Mouse (Mus musculus) midbrain, postnatal 0 days (tissue): Measurements from ENCODE around the gene Plekhb1. TPM values are rescaled to one million over a fixed set of nuclear protein-coding genes. Genes with fewer than 3 reads are reported as not detected.

Experiments used
- ATAC-seq: fragments of 200-750 bp; cut with Nextera tagmentation; 2 replicates; pipeline ENCODE4 v1.8.0; 2017; ENCODE audit warnings: moderate number of reproducible peaks, mild to moderate bottlenecking, moderate TSS enrichment, moderate library complexity; ENCODE audit not compliant: low FRiP score
- DNase-seq: peaks from one replicate; pipeline ENCODE4 v3.0.0-alpha.2; 2015; ENCODE audit warnings: low spot score
- H3K27ac ChIP-seq: fragments of 300-500 bp; sonication (generic); 2 replicates; pipeline ENCODE4 v1.5.1; 2014; ENCODE audit warnings: low read depth, mild to moderate bottlenecking, low read length, mixed read lengths
- H3K27me3 ChIP-seq: fragments of 300-500 bp; sonication (generic); 2 replicates; pipeline ENCODE4 v1.6.1; 2014; ENCODE audit warnings: low read length, control low read depth, mixed read lengths; ENCODE audit not compliant: insufficient read depth
- H3K36me3 ChIP-seq: fragments of 300-500 bp; sonication (generic); 2 replicates; pipeline ENCODE4 v1.6.1; 2014; ENCODE audit warnings: low read length, control low read depth, mixed read lengths; ENCODE audit not compliant: insufficient read depth
- H3K4me1 ChIP-seq: fragments of 300-500 bp; sonication (generic); 2 replicates; pipeline ENCODE4 v1.6.1; 2014; ENCODE audit warnings: mild to moderate bottlenecking, control low read depth, antibody characterized with exemption, low read length, mixed read lengths; ENCODE audit not compliant: insufficient read depth
- H3K4me2 ChIP-seq: fragments of 300-500 bp; sonication (generic); 2 replicates; pipeline ENCODE4 v1.6.1; 2014; ENCODE audit warnings: low read depth, mild to moderate bottlenecking, low read length, mixed read lengths; ENCODE audit not compliant: poor library complexity, severe bottlenecking
- H3K4me3 ChIP-seq: fragments of 300-500 bp; sonication (generic); 2 replicates; pipeline ENCODE4 v1.5.1; 2014; ENCODE audit warnings: low read depth, mild to moderate bottlenecking, low read length, moderate library complexity
- H3K9ac ChIP-seq: fragments of 300-500 bp; sonication (generic); replicated peaks from 2 replicates; pipeline ENCODE4 v1.6.1; 2014; ENCODE audit warnings: mild to moderate bottlenecking, low read length, moderate library complexity, mixed read lengths; ENCODE audit not compliant: poor library complexity, severe bottlenecking
- H3K9me3 ChIP-seq: fragments of 300-500 bp; sonication (generic); 2 replicates; pipeline ENCODE4 v1.6.1; 2016; ENCODE audit warnings: low read length, control low read depth
- CTCF ChIP-seq: IDR thresholded peaks from 2 replicates; pipeline ENCODE4 v1.5.1; 2016; ENCODE audit warnings: antibody characterized with exemption, mild to moderate bottlenecking
- WGBS: fragments of 180-500 bp; shearing (Covaris S2); extraction: QIAGEN DNeasy Blood & Tissue Kit; methylation state at CpG from one replicate; pipeline ENCODE4 v1.1.7; 2014; 5-methylcytosine and 5-hydroxymethylcytosine counted together
- polyA plus RNA-seq: library from polyadenylated mRNA; unstranded; fragments of >200 nt; fragmentation: Nextera tagmentation; extraction: Ambion mirVana; gene quantifications from 2 replicates; pipeline ENCODE4 v1.2.1, GENCODE M21; 2015
- total RNA-seq: library from RNA; depleted of rRNA; stranded (reverse); fragments of >200 nt; gene quantifications from 2 replicates; pipeline ENCODE4 v1.2.3, GENCODE M21; 2014; rRNA removed

The Plekhb1 gene
- 25.4 and 46.1 TPM in 2 replicates for total RNA-seq
- 25.4 and 29.9 TPM in 2 replicates for polyA plus RNA-seq

GRCm38 (mm10) chr7:100662231-100662630, at the start of gene Plekhb1:
Plekhb1 (minus strand) TSS chr7:100662414.
- no peaks in the 10 kb centered on the region for H3K4me1 ChIP-seq
- no peak for TF ChIP-seq CTCF
- no peak within 1 kb of the TSS for H3K9ac ChIP-seq
- H3K27ac ChIP-seq = no peak within 1 kb of the TSS
- WGBS = 44% methylated on average over 8 of the region's 8 CpGs
- no peak within 1 kb of the TSS for H3K4me3 ChIP-seq
- peak within 1 kb of the TSS; percentile 36 for H3K4me2 ChIP-seq
- ATAC-seq (no peak), DNase-seq (no peak)
- H3K27me3 ChIP-seq = no peaks in the 10 kb centered on the region
- H3K36me3 ChIP-seq = no peaks in the 10 kb centered on the region
- H3K9me3 ChIP-seq = no peaks in the 10 kb centered on the region

- Histone ChIP-seq H3K36me3 (no peaks in the 10 kb centered on the region), H3K27me3 (no peaks in the 10 kb centered on the region), H3K27ac (peak overlapping the region; percentile 96), H3K4me3 (peak overlapping the region; percentile 82), H3K9me3 (no peaks in the 10 kb centered on the region), H3K4me2 (peak overlapping the region; percentile 59), H3K9ac (peak overlapping the region; percentile 99), H3K4me1 (peaks cover 7% of the 10 kb centered on the region; the same call in 1 of the 2 replicates)
- no peak for ATAC-seq
- DNase-seq = peak; percentile 21
- no peak for TF ChIP-seq CTCF
- WGBS = 0% methylated on average over 23 of the region's 23 CpGs
Measured at GRCm38 (mm10) chr7:100706883-100707480, 44.8 kb upstream of the Plekhb1 start.

GRCm38 (mm10) chr7:100706143-100706841, 44.1 kb upstream of the Plekhb1 start, which contains the start of gene Fam168a:
Fam168a (plus strand) TSS chr7:100706635.
- TF ChIP-seq CTCF = peak; percentile 49
- Histone ChIP-seq H3K36me3 (no peaks in the 10 kb centered on the region), H3K9me3 (no peaks in the 10 kb centered on the region), H3K4me2 (peak within 1 kb of the TSS; percentile 59), H3K9ac (peak within 1 kb of the TSS; percentile 99), H3K4me1 (peaks cover 5% of the 10 kb centered on the region; the same call in 1 of the 2 replicates), H3K4me3 (peak within 1 kb of the TSS; percentile 82), H3K27me3 (no peaks in the 10 kb centered on the region), H3K27ac (peak within 1 kb of the TSS; percentile 96)
- ATAC-seq (peak; percentile 97), DNase-seq (peak; percentile 98)
- WGBS = under 1% methylated on average over 36 of the region's 37 CpGs

GRCm38 (mm10) chr7:100699771-100700770, 37.9 kb upstream of the Plekhb1 start:
- ATAC-seq = no peak

GRCm38 (mm10) chr7:100693199-100693598, 31.0 kb upstream of the Plekhb1 start:
- Histone ChIP-seq H3K9ac (no peak overlapping the region), H3K4me1 (no peaks in the 10 kb centered on the region), H3K9me3 (no peaks in the 10 kb centered on the region), H3K27ac (no peak overlapping the region), H3K4me2 (no peak overlapping the region), H3K36me3 (no peaks in the 10 kb centered on the region), H3K4me3 (no peak overlapping the region), H3K27me3 (no peaks in the 10 kb centered on the region)
- DNase-seq (no peak), ATAC-seq (no peak)
- TF ChIP-seq CTCF = no peak
- 74% methylated on average over 8 of the region's 8 CpGs for WGBS

More at GRCm38 (mm10) chr7:100699771-100700770, 37.9 kb upstream of the Plekhb1 start:
- H3K27ac ChIP-seq = no peak overlapping the region
- no peaks in the 10 kb centered on the region for H3K4me1 ChIP-seq
- DNase-seq = no peak
- no peak for TF ChIP-seq CTCF
- H3K4me3 ChIP-seq = no peak overlapping the region
- no peaks in the 10 kb centered on the region for H3K36me3 ChIP-seq
- no peaks in the 10 kb centered on the region for H3K9me3 ChIP-seq
- H3K4me2 ChIP-seq = no peak overlapping the region
- no peak overlapping the region for H3K9ac ChIP-seq
- no peaks in the 10 kb centered on the region for H3K27me3 ChIP-seq
- WGBS = 66% methylated on average over 8 of the region's 8 CpGs
